In the genomic region with DNA sequence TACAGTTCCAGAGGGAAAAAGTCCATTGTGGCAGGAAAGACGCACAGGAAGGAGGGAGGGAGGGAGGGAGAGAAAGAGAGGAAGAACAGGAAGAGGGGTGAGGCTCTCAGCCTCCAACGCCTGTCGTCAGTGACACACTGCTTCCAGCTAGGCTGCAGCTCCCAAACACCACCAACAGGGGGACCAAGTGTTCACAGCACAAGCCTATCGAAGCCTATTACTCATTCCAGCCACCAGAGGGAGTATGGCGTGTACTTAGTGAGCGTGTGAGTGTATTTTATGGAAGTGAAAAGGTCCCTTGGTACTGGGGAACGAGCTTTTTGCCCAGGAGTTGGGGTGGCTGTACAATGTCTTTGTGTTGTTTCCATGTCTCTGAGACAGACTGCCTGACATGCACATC, we compare ENCODE assay signal across 9 mouse cellular contexts. TPM values are rescaled to one million over a fixed set of nuclear protein-coding genes. Genes with fewer than 3 reads are reported as not detected.
DNase-seq lines count a peak whose midpoint lies in the region; ATAC-seq and TF ChIP-seq lines count a peak whose summit lies in the region.
"Had no signal": no experiment of that assay in that cellular context is flagged by ENCODE, and none has a peak within 500 bp of the region (broad histone marks: within the 10 kb centered on the region; RNA-seq: fewer than 3 reads in every experiment).

No protein-coding gene starts in this region.

- ATAC-seq in neural tube, embryonic 15.5 days (ENCODE audit: low FRiP score) = no peak
- ATAC-seq in common myeloid progenitor, adult 5-6 weeks (replicated peaks; ENCODE audit: low read depth, poor library complexity, severe bottlenecking) = peak; percentile 80
- no peak for ATAC-seq in limb, embryonic 14.5 days (ENCODE audit: low FRiP score, low read depth)
- no peak for ATAC-seq in activated CD4-positive, CD25-positive, alpha-beta regulatory T cell, adult 4 months

- no peak overlapping the region for H3K4me2 ChIP-seq in neural tube, embryonic 15.5 days
- H3K4me2 ChIP-seq in limb, embryonic 14.5 days (replicated peaks; ENCODE audit: low read depth, low read length, severe bottlenecking) = no peak overlapping the region

- DNase-seq in neural tube, embryonic 10.5 days (ENCODE audit: extremely low spot score, low spot score) = peak; percentile 63
- DNase-seq in ZHBTc4 (ENCODE audit: low read depth, low spot score) = peak; percentile 95
- peak; percentile 51 to 65 for DNase-seq in kidney, adult 8-10 months
- DNase-seq in limb, embryonic 14.5 days (ENCODE audit: low spot score) = peak; percentile 71
- DNase-seq in retina, postnatal 1 day = peak; percentile 92

- H3K36me3 ChIP-seq in neural tube, embryonic 15.5 days = no peaks in the 10 kb centered on the region
- no peaks in the 10 kb centered on the region for H3K36me3 ChIP-seq in limb, embryonic 14.5 days (ENCODE audit: control insufficient read depth, insufficient read depth, low read length)

- no peaks in the 10 kb centered on the region for H3K27me3 ChIP-seq in neural tube, embryonic 15.5 days (replicated peaks)
- no peaks in the 10 kb centered on the region for H3K27me3 ChIP-seq in limb, embryonic 14.5 days (ENCODE audit: control insufficient read depth, insufficient read depth, low read length)

- H3K27ac ChIP-seq in neural tube, embryonic 15.5 days (replicated peaks) = no peak overlapping the region
- H3K27ac ChIP-seq in limb, embryonic 14.5 days (replicated peaks; ENCODE audit: low read depth, low read length) = no peak overlapping the region

- no peak overlapping the region for H3K9ac ChIP-seq in neural tube, embryonic 15.5 days (replicated peaks)
- H3K9ac ChIP-seq in limb, embryonic 14.5 days (ENCODE audit: low read depth, low read length, severe bottlenecking) = no peak overlapping the region

- H3K4me1 ChIP-seq in neural tube, embryonic 15.5 days = peaks cover 12% of the 10 kb centered on the region
- H3K4me1 ChIP-seq in limb, embryonic 14.5 days (ENCODE audit: control insufficient read depth, insufficient read depth, low read length) = no peaks in the 10 kb centered on the region

- no peaks in the 10 kb centered on the region for H3K9me3 ChIP-seq in neural tube, embryonic 15.5 days (replicated peaks)
- no peaks in the 10 kb centered on the region for H3K9me3 ChIP-seq in limb, embryonic 14.5 days (ENCODE audit: control insufficient read depth, low read length)

- H3K4me3 ChIP-seq in neural tube, embryonic 15.5 days (replicated peaks) = no peak overlapping the region
- H3K4me3 ChIP-seq in limb, embryonic 14.5 days (replicated peaks; ENCODE audit: low read length) = no peak overlapping the region

- TF ChIP-seq POLR2A in limb, embryonic 14.5 days (IDR thresholded peaks at IDR 0.05; ENCODE audit: borderline replicate concordance, extremely low read depth, insufficient read depth, insufficient read length) = no peak

- WGBS in neural tube, embryonic 15.5 days = 23% methylated on average over 7 of the region's 7 CpGs
- WGBS in limb, embryonic 14.5 days = 26% methylated on average over 7 of the region's 7 CpGs

RNA-seq across cellular contexts. Expression of gene Pla2g5, which starts 6.8 kb away (rescaled TPM):
- polyA plus RNA-seq in neural tube, embryonic 15.5 days (2015; fragmentation: Nextera tagmentation; extraction: Ambion mirVana) = 0.24 and 0.79 TPM in 2 replicates
- total RNA-seq in common myeloid progenitor, adult 5-6 weeks (2017) = not detected in 2 replicates
- 1.3 and 1.7 TPM in 2 replicates for polyA plus RNA-seq in limb, embryonic 14.5 days (2012; rRNA removed)
- 0.62 and 0.73 TPM in 2 replicates for polyA plus RNA-seq in limb, embryonic 14.5 days (2014; fragmentation: Nextera tagmentation; extraction: Ambion mirVana)
- polyA plus RNA-seq in activated CD4-positive, CD25-positive, alpha-beta regulatory T cell, adult 4 months (2017; shearing (Covaris generic)) = not detected

RNA-seq across cellular contexts. Expression of gene Gm13030, which starts 17.3 kb away (rescaled TPM):
- not detected in 2 replicates for polyA plus RNA-seq in neural tube, embryonic 15.5 days (2015; fragmentation: Nextera tagmentation; extraction: Ambion mirVana)
- total RNA-seq in common myeloid progenitor, adult 5-6 weeks (2017) = not detected in 2 replicates
- polyA plus RNA-seq in limb, embryonic 14.5 days (2012; rRNA removed) = not detected in 2 replicates
- not detected in 2 replicates for polyA plus RNA-seq in limb, embryonic 14.5 days (2014; fragmentation: Nextera tagmentation; extraction: Ambion mirVana)
- not detected for polyA plus RNA-seq in activated CD4-positive, CD25-positive, alpha-beta regulatory T cell, adult 4 months (2017; shearing (Covaris generic))
- polyA plus RNA-seq: heart, embryonic 16.5 days had no signal

RNA-seq across cellular contexts. Expression of gene Pla2g2e, which starts 21.3 kb away (rescaled TPM):
- polyA plus RNA-seq in neural tube, embryonic 15.5 days (2015; fragmentation: Nextera tagmentation; extraction: Ambion mirVana) = not detected in 2 replicates
- not detected in 2 replicates for total RNA-seq in common myeloid progenitor, adult 5-6 weeks (2017)
- polyA plus RNA-seq in limb, embryonic 14.5 days (2012; rRNA removed) = 0.09 TPM in 1 of 2 replicates, not detected in the other
- polyA plus RNA-seq in limb, embryonic 14.5 days (2014; fragmentation: Nextera tagmentation; extraction: Ambion mirVana) = not detected in 2 replicates
- not detected for polyA plus RNA-seq in activated CD4-positive, CD25-positive, alpha-beta regulatory T cell, adult 4 months (2017; shearing (Covaris generic))

RNA-seq across cellular contexts. Expression of gene Otud3, which starts 57.3 kb away (rescaled TPM):
- 2.2 and 3.7 TPM in 2 replicates for polyA plus RNA-seq in neural tube, embryonic 15.5 days (2015; fragmentation: Nextera tagmentation; extraction: Ambion mirVana)
- total RNA-seq in common myeloid progenitor, adult 5-6 weeks (2017) = 1.4 and 5.6 TPM in 2 replicates
- polyA plus RNA-seq in limb, embryonic 14.5 days (2012; rRNA removed) = 7.0 and 8.2 TPM in 2 replicates
- polyA plus RNA-seq in limb, embryonic 14.5 days (2014; fragmentation: Nextera tagmentation; extraction: Ambion mirVana) = 2.7 and 4.2 TPM in 2 replicates
- polyA plus RNA-seq in activated CD4-positive, CD25-positive, alpha-beta regulatory T cell, adult 4 months (2017; shearing (Covaris generic)) = under 1 TPM in 1 of 2 experiments, not detected in 1; 0.66 TPM
